Comparison of ENCODE assay signal across 9 mouse cellular contexts in the genomic region with DNA sequence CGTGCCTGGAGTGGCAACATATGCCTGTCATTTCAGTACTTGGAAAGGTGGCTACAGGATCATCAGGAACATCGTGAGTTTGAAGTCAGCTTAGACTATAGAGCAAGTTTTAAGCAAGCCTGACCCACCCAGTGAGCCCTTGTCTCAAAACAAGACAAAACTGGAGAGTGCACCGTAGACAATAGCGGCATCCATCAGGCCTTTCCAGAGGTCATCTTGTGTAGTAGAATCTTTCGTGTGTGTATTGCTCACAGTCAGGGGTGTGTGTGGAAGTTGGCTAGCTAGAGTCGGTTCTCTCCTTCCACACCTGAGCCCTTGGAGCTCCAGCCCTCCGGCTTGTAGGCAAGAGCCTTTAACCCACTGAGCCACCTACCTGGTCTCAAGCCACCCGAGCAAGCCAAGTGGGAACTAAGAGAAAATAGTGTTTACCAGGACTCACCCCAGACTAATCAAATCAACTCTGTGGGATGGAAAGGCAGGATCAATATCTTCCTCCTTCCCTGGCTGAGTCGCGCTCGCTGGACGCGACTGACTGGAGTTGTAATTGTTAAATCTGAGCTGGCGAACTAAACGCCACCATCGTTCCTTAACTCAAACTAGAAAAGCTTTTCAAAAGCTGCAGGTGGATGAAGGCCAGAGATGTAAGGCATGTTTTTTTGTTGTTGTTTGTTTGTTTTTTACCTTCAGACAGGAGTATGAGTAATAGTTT. TPM values are rescaled to one million over a fixed set of nuclear protein-coding genes. Genes with fewer than 3 reads are reported as not detected.
DNase-seq lines count a peak whose midpoint lies in the region; ATAC-seq and TF ChIP-seq lines count a peak whose summit lies in the region.
"Had no signal": no experiment of that assay in that cellular context is flagged by ENCODE, and none has a peak within 500 bp of the region (broad histone marks: within the 10 kb centered on the region; RNA-seq: fewer than 3 reads in every experiment).

No protein-coding gene starts in this region.

- peak overlapping the region; percentile 67 for H3K27ac ChIP-seq in kidney, embryonic 14.5 days (ENCODE audit: low read depth, low read length)
- no peak overlapping the region for H3K27ac ChIP-seq in cortical plate, adult 2 months (ENCODE audit: insufficient read depth, low read length)
- H3K27ac ChIP-seq in midbrain, embryonic 13.5 days: no peak overlapping the region

- H3K4me2 ChIP-seq in kidney, embryonic 14.5 days (replicated peaks; ENCODE audit: low read depth, low read length): peak overlapping the region; percentile 74
- H3K4me2 ChIP-seq in midbrain, embryonic 13.5 days (replicated peaks): peak overlapping the region; percentile 61

- TF ChIP-seq POLR2A in cortical plate, adult 2 months (IDR thresholded peaks at IDR 0.05; ENCODE audit: extremely low read depth, insufficient read depth, low read length): no peak

- no peak for DNase-seq in kidney, adult 9 months
- no peak for DNase-seq in layer of hippocampus, adult 11-12 months (ENCODE audit: low spot score)
- no peak for DNase-seq in right cerebral cortex, postnatal 4 days
- no peak for DNase-seq in gastrocnemius, postnatal 25 days

- WGBS in kidney, embryonic 14.5 days: 17% methylated on average over 16 of the region's 16 CpGs
- 11% methylated on average over 16 of the region's 16 CpGs for WGBS in midbrain, embryonic 13.5 days

- peak overlapping the region; percentile 55 for H3K9ac ChIP-seq in kidney, embryonic 14.5 days (ENCODE audit: low read depth, low read length)
- peak overlapping the region; percentile 48; the same call in 1 of the 2 replicates for H3K9ac ChIP-seq in midbrain, embryonic 13.5 days (replicated peaks)

- no peaks in the 10 kb centered on the region for H3K36me3 ChIP-seq in kidney, embryonic 14.5 days (ENCODE audit: control insufficient read depth, insufficient read depth, low read length)
- no peaks in the 10 kb centered on the region for H3K36me3 ChIP-seq in midbrain, embryonic 13.5 days

- no peak for TF ChIP-seq CTCF in cortical plate, adult 2 months (IDR thresholded peaks at IDR 0.05; ENCODE audit: extremely low read depth, insufficient read depth, low read length)

- no peaks in the 10 kb centered on the region for H3K9me3 ChIP-seq in kidney, embryonic 14.5 days (ENCODE audit: control insufficient read depth, low read length)
- H3K9me3 ChIP-seq in midbrain, embryonic 13.5 days: no peaks in the 10 kb centered on the region

- peak overlapping the region; percentile 43 for H3K4me3 ChIP-seq in kidney, embryonic 14.5 days (ENCODE audit: low read length)
- peak overlapping the region; percentile 6 for H3K4me3 ChIP-seq in cortical plate, adult 2 months (ENCODE audit: insufficient read depth, low read length)
- peak overlapping the region; percentile 38 for H3K4me3 ChIP-seq in midbrain, embryonic 13.5 days (replicated peaks)

- peaks cover 6% of the 10 kb centered on the region; the same call in 1 of the 2 replicates for H3K4me1 ChIP-seq in kidney, embryonic 14.5 days (ENCODE audit: control insufficient read depth, insufficient read depth, low read length)
- H3K4me1 ChIP-seq in cortical plate, adult 2 months (ENCODE audit: control insufficient read depth, insufficient read depth, low read length): no peaks in the 10 kb centered on the region
- peaks cover 12% of the 10 kb centered on the region for H3K4me1 ChIP-seq in midbrain, embryonic 13.5 days (replicated peaks)

- H3K27me3 ChIP-seq in kidney, embryonic 14.5 days (ENCODE audit: control insufficient read depth, insufficient read depth, low read length): no peaks in the 10 kb centered on the region
- peaks cover 10% of the 10 kb centered on the region; the same call in 1 of the 2 replicates for H3K27me3 ChIP-seq in midbrain, embryonic 13.5 days
- H3K27me3 ChIP-seq: Patski had no signal

- ATAC-seq in kidney, embryonic 14.5 days (ENCODE audit: low FRiP score, low TSS enrichment): peak; percentile 59; the same call in 1 of the 2 replicates
- ATAC-seq in inflammation-experienced regulatory T-cells, adult 6 months: peak; percentile 33
- ATAC-seq in midbrain, embryonic 13.5 days: peak; percentile 57

RNA-seq across cellular contexts. Expression of a gene that starts 36.7 kb away (rescaled TPM):
- 22.1 and 25.7 TPM in 2 replicates for polyA plus RNA-seq in kidney, embryonic 14.5 days (2014; fragmentation: Nextera tagmentation; extraction: Ambion mirVana)
- 23.1 and 24.3 TPM in 2 replicates for polyA plus RNA-seq in cortical plate, adult 2 months (2012; rRNA removed)
- 1 to 10 TPM in 2 of 3 experiments, under 1 TPM in 1; 0.65 to 1.5 (median 1.1) TPM for polyA plus RNA-seq in inflammation-experienced regulatory T-cells, adult 6 months (2017; shearing (Covaris generic))
- 135 and 153 TPM in 2 replicates for polyA plus RNA-seq in midbrain, embryonic 13.5 days (2015; fragmentation: Nextera tagmentation; extraction: Ambion mirVana)
- 1 to 10 TPM in 1 of 2 experiments, under 1 TPM in 1; 0.56 to 1.1 TPM for total RNA-seq in gastrocnemius, postnatal 25 days (2021)
